Mouse (Mus musculus) liver, embryonic 14.5 days (tissue): Measurements from ENCODE around the gene Tstd2.

Source experiments
- CTCF ChIP-seq: IDR thresholded peaks from 2 replicates; pipeline ENCODE4 v1.5.1; 2016; ENCODE audit warnings: antibody characterized with exemption, low read depth, control low read depth
- EP300 ChIP-seq: IDR thresholded peaks from 2 replicates; pipeline ENCODE4 v1.6.1; 2016; ENCODE audit warnings: antibody characterized with exemption, low read depth

- TF ChIP-seq CTCF (no peak), EP300 (no peak)
These were observed 27.1 kb downstream of the Tstd2 start for GRCm38 (mm10) chr4:46111361-46111760.
